Mouse (Mus musculus) left cerebral cortex, adult 18-20 months (tissue): ENCODE data around the gene Gtf3c6. TPM values are rescaled to one million over a fixed set of nuclear protein-coding genes. Genes with fewer than 3 reads are reported as not detected.

Experiments used
- DNase-seq, 2 experiments: peaks; one replicate each; pipeline ENCODE4 v3.0.0; 2021 to 2022; ENCODE audit warnings: low spot score in 2 of 2, mixed read lengths in 1 of 2
- long read RNA-seq, 2 experiments: library from polyadenylated mRNA; stranded (forward); transcript quantifications; one replicate each; pipeline ENCODE4 v2.0.0; 2021
- total RNA-seq, 2 experiments: library from RNA; stranded (reverse); gene quantifications; 2 replicates each; pipeline ENCODE4 v1.2.3; 2021

Gene Gtf3c6
- 10 to 100 TPM; 19.5 to 20.7 TPM for total RNA-seq
- long read RNA-seq, experiment 1, transcript Gtf3c6-206 (6 exons, 2,526 nt) = major isoform, 15 of 27 reads
- long read RNA-seq, experiment 1, transcript Gtf3c6-201 (6 exons, 887 nt) = minor isoform, 10 of 27 reads
- long read RNA-seq, experiment 1, partial matches to known transcripts = 0 of 27 reads
- long read RNA-seq, experiment 1, other reads (novel, unspliced or antisense) = 1 of 27 reads
- long read RNA-seq, experiment 2, transcript Gtf3c6-206 (6 exons, 2,526 nt) = major isoform, 20 of 25 reads
- long read RNA-seq, experiment 2, partial matches to known transcripts = 0 of 25 reads
- long read RNA-seq, experiment 2, other reads (novel, unspliced or antisense) = 1 of 25 reads

GRCm38 (mm10) chr10:40257414-40258255 lies at the start of gene Gtf3c6:
Gtf3c6 (minus strand) TSS chr10:40258108.
- DNase-seq = peak; percentile 94 to 96

GRCm38 (mm10) chr10:40305989-40306388 lies 48.1 kb upstream of the Gtf3c6 start:
- no peak for DNase-seq

GRCm38 (mm10) chr10:40302140-40302985 lies 44.5 kb upstream of the Gtf3c6 start, which contains the start of gene Amd1:
Amd1 (minus strand) TSS chr10:40302186.
- DNase-seq = peak; percentile 100

GRCm38 (mm10) chr10:40301181-40302075 lies 43.5 kb upstream of the Gtf3c6 start:
- peak; percentile 11 to 37 for DNase-seq

GRCm38 (mm10) chr10:40300648-40301171 lies 42.8 kb upstream of the Gtf3c6 start:
- DNase-seq = peak; percentile 75 to 82

GRCm38 (mm10) chr10:40292640-40293039 lies 34.7 kb upstream of the Gtf3c6 start:
- no peak for DNase-seq

- DNase-seq = no peak
Observed at GRCm38 (mm10) chr10:40286767-40287166, 28.9 kb upstream of the Gtf3c6 start.

GRCm38 (mm10) chr10:40285571-40285970 lies 27.7 kb upstream of the Gtf3c6 start:
- no peak for DNase-seq

- no peak for DNase-seq
Observed at GRCm38 (mm10) chr10:40284997-40285396, 27.1 kb upstream of the Gtf3c6 start.

- DNase-seq = peak in 1 of 2 experiments; percentile 45
Observed at GRCm38 (mm10) chr10:40284179-40284831, 26.4 kb upstream of the Gtf3c6 start.

GRCm38 (mm10) chr10:40283636-40284035 lies 25.7 kb upstream of the Gtf3c6 start:
- DNase-seq = no peak

GRCm38 (mm10) chr10:40281565-40281964 lies 23.7 kb upstream of the Gtf3c6 start:
- DNase-seq = no peak

- DNase-seq = no peak
Observed at GRCm38 (mm10) chr10:40278317-40278716, 20.4 kb upstream of the Gtf3c6 start.

- no peak for DNase-seq
Observed at GRCm38 (mm10) chr10:40275991-40276390, 18.1 kb upstream of the Gtf3c6 start.

- no peak for DNase-seq
Observed at GRCm38 (mm10) chr10:40273938-40274337, 16.0 kb upstream of the Gtf3c6 start.

GRCm38 (mm10) chr10:40271216-40271615 lies 13.3 kb upstream of the Gtf3c6 start:
- DNase-seq = no peak

- DNase-seq = no peak
Observed at GRCm38 (mm10) chr10:40264920-40265319, 7.0 kb upstream of the Gtf3c6 start.

GRCm38 (mm10) chr10:40263691-40264090 lies 5.8 kb upstream of the Gtf3c6 start:
- no peak for DNase-seq

GRCm38 (mm10) chr10:40262200-40262599 lies 4.3 kb upstream of the Gtf3c6 start:
- DNase-seq = no peak
